Mouse (Mus musculus): ENCODE measurements around the gene Comt.

DNA sequence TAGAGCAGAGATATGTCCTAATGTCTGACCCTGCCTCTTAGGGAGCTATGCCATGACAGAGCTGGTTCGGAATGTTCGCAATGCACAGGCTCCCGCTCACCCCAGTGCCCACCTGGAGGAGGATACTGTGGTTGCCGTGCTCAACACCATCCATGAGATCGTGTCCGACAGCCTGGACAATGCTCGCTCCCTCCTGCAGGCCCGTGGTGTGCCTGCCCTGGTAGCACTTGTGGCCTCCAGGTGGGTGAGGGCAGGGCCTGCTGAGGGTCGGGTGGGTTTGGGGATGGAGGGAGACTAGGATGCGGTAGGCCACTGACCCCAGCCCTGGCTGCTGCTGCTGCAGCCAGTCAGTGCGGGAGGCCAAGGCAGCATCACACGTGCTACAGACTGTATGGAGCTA lies 23.4 kb downstream of the Comt start:
- TF ChIP-seq GATA1 (IDR thresholded peaks at IDR 0.05; ENCODE audit: low read length) (no peak), TAL1 (IDR thresholded peaks at IDR 0.05; ENCODE audit: low read length) (no peak)
